16 mouse cellular contexts compared by ENCODE assay signal in genomic region chr4:125699056-125699455, GRCm38 (mm10).
"Had no signal": no experiment of that assay in that cellular context is flagged by ENCODE, and none has a peak within 500 bp of the region (broad histone marks: within the 10 kb centered on the region; RNA-seq: fewer than 3 reads in every experiment).

No protein-coding gene starts in this region.

- H3K4me3 ChIP-seq: neural tube, embryonic 13.5 days; neural tube, embryonic 15.5 days; stomach, embryonic 15.5 days had no signal

- H3K4me1 ChIP-seq: stomach, embryonic 15.5 days had no signal

- H3K9ac ChIP-seq: neural tube, embryonic 13.5 days; neural tube, embryonic 15.5 days; stomach, embryonic 15.5 days had no signal

- H3K9me3 ChIP-seq: neural tube, embryonic 13.5 days; neural tube, embryonic 15.5 days; stomach, embryonic 15.5 days had no signal

- H3K4me2 ChIP-seq: neural tube, embryonic 13.5 days; neural tube, embryonic 15.5 days; stomach, embryonic 15.5 days had no signal

- H3K36me3 ChIP-seq: neural tube, embryonic 13.5 days; neural tube, embryonic 15.5 days; stomach, embryonic 15.5 days had no signal

- H3K27ac ChIP-seq: neural tube, embryonic 13.5 days; neural tube, embryonic 15.5 days; stomach, embryonic 15.5 days; stomach, postnatal 0 days had no signal

- DNase-seq: retina, postnatal 1 day; right cerebral cortex, adult 18-20 months; right cerebral cortex, postnatal 14 days; right cerebral cortex, postnatal 25 days; right cerebral cortex, postnatal 4 days; spleen, adult 18-20 months; thymus, adult 18-20 months; thymus, adult 2 months; thymus, postnatal 14 days; thymus, postnatal 25 days; thymus, postnatal 36 days; thymus, postnatal 4 days had no signal
